Mouse (Mus musculus): ENCODE results near the gene Ywhag. TPM values are rescaled to one million over a fixed set of nuclear protein-coding genes. Genes with fewer than 3 reads are reported as not detected.

The Ywhag gene
- total RNA-seq (2021): 100 to 1,000 TPM; 279 to 282 TPM

GRCm38 (mm10) chr5:135934481-135935175 lies at the start of gene Ywhag:
TSS of gene Ywhag (minus strand) at chr5:135934616.
- peak; percentile 99 for DNase-seq
- intact Hi-C loops (cut with DNase I): loop anchor here (1.0 kb wide), 2 partner anchors 22 to 29 kb away; no protein-coding TSS in a partner anchor

- intact Hi-C loops (cut with DNase I): loop anchor here (1.0 to 5.0 kb wide), 4 partner anchors 45 to 80 kb away; no protein-coding TSS in a partner anchor
- DNase-seq: peak; percentile 79 to 80
Observed at GRCm38 (mm10) chr5:135982398-135982797, 48.0 kb upstream of the Ywhag start.

GRCm38 (mm10) chr5:135979904-135980303 lies 45.5 kb upstream of the Ywhag start, which contains the start of gene Zp3:
TSS of gene Zp3 (plus strand) at chr5:135980099.
- DNase-seq: no peak
- intact Hi-C loops (cut with DNase I): loop anchor here (5.0 kb wide), 3 partner anchors 47 to 78 kb away; no protein-coding TSS in a partner anchor

- DNase-seq: no peak
- intact Hi-C loops (cut with DNase I): no loop called here
Observed at GRCm38 (mm10) chr5:135979381-135979780, 45.0 kb upstream of the Ywhag start.

GRCm38 (mm10) chr5:135975893-135976668 lies 41.7 kb upstream of the Ywhag start:
- intact Hi-C loops (cut with DNase I): no loop called here
- DNase-seq: no peak

- intact Hi-C loops (cut with DNase I): no loop called here
- no peak for DNase-seq
Observed at GRCm38 (mm10) chr5:135974365-135974764, 39.9 kb upstream of the Ywhag start, which contains the start of gene Ssc4d. TSS of gene Ssc4d (minus strand) at chr5:135974531.

- DNase-seq: no peak
- intact Hi-C loops (cut with DNase I): no loop called here
Observed at GRCm38 (mm10) chr5:135971876-135972275, 37.5 kb upstream of the Ywhag start.

GRCm38 (mm10) chr5:135970247-135970646 lies 35.8 kb upstream of the Ywhag start:
- no peak for DNase-seq
- intact Hi-C loops (cut with DNase I): no loop called here

GRCm38 (mm10) chr5:135968781-135969180 lies 34.4 kb upstream of the Ywhag start:
- intact Hi-C loops (cut with DNase I): loop anchor here (5.0 kb wide), 1 partner anchor 94 kb away; no protein-coding TSS in a partner anchor
- DNase-seq: peak in 1 of 2 experiments; percentile 74

- intact Hi-C loops (cut with DNase I): loop anchor here (5.0 kb wide), 1 partner anchor 95 kb away; no protein-coding TSS in a partner anchor
- DNase-seq: no peak
Observed at GRCm38 (mm10) chr5:135966866-135967265, 32.5 kb upstream of the Ywhag start.

- intact Hi-C loops (cut with DNase I): loop anchor here (5.0 kb wide), 1 partner anchor 97 kb away; no protein-coding TSS in a partner anchor
- DNase-seq: no peak
Observed at GRCm38 (mm10) chr5:135965501-135965930, 31.1 kb upstream of the Ywhag start.

- DNase-seq: no peak
- intact Hi-C loops (cut with DNase I): loop anchor here (2.0 kb wide), 1 partner anchor 60 kb away; no protein-coding TSS in a partner anchor
Observed at GRCm38 (mm10) chr5:135963280-135963627, 28.8 kb upstream of the Ywhag start.

GRCm38 (mm10) chr5:135962492-135963279 lies 28.3 kb upstream of the Ywhag start:
- intact Hi-C loops (cut with DNase I): loop anchor here (2.0 kb wide), 1 partner anchor 60 kb away; no protein-coding TSS in a partner anchor
- peak; percentile 97 for DNase-seq

- intact Hi-C loops (cut with DNase I): loop anchor here (2.0 kb wide), 1 partner anchor 59 kb away; no protein-coding TSS in a partner anchor
- no peak for DNase-seq
Observed at GRCm38 (mm10) chr5:135962125-135962491, 27.7 kb upstream of the Ywhag start.

- intact Hi-C loops (cut with DNase I): no loop called here
- DNase-seq: no peak
Observed at GRCm38 (mm10) chr5:135960909-135961635, 26.7 kb upstream of the Ywhag start.

GRCm38 (mm10) chr5:135959911-135960310 lies 25.5 kb upstream of the Ywhag start:
- no peak for DNase-seq
- intact Hi-C loops (cut with DNase I): no loop called here

- DNase-seq: no peak
- intact Hi-C loops (cut with DNase I): no loop called here
Observed at GRCm38 (mm10) chr5:135958367-135958766, 24.0 kb upstream of the Ywhag start.

- intact Hi-C loops (cut with DNase I): no loop called here
- DNase-seq: peak; percentile 89 to 90
Observed at GRCm38 (mm10) chr5:135957207-135957974, 23.0 kb upstream of the Ywhag start.
